Mouse (Mus musculus): ENCODE results near the gene 4930452B06Rik. TPM values are rescaled to one million over a fixed set of nuclear protein-coding genes. Genes with fewer than 3 reads are reported as not detected.

The 4930452B06Rik gene
- total RNA-seq, 4 experiments from 2014 or later, result 0.61 to 1.0 (median 0.92) TPM

DNA sequence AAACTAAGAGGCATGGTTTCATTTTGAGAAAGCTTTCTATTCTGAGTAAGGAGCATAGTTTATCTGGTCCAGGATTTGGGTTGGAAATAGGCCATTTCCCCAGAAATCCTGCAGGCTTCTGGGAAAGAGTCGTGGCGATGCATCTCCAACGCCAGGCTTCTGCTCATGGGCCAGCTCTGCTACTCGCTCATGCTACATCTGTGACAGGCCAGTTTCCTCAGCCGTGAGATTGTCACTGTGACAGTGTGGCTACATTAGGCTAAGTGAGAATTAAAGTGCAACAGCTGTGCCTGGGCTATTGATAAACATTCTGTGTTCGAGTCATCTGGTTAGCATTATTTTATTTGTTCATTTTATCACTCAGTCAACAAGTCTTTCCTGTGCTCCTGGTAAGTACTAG is 140.8 kb downstream of the 4930452B06Rik start:
- DNase-seq, result no peak

GRCm38 (mm10) chr14:8517681-8518080 is 148.4 kb downstream of the 4930452B06Rik start:
- DNase-seq, result no peak

GRCm38 (mm10) chr14:8514071-8514470 is 152.0 kb downstream of the 4930452B06Rik start:
- no peak for DNase-seq

GRCm38 (mm10) chr14:8511276-8511675 is 154.8 kb downstream of the 4930452B06Rik start:
- no peak for DNase-seq

DNA sequence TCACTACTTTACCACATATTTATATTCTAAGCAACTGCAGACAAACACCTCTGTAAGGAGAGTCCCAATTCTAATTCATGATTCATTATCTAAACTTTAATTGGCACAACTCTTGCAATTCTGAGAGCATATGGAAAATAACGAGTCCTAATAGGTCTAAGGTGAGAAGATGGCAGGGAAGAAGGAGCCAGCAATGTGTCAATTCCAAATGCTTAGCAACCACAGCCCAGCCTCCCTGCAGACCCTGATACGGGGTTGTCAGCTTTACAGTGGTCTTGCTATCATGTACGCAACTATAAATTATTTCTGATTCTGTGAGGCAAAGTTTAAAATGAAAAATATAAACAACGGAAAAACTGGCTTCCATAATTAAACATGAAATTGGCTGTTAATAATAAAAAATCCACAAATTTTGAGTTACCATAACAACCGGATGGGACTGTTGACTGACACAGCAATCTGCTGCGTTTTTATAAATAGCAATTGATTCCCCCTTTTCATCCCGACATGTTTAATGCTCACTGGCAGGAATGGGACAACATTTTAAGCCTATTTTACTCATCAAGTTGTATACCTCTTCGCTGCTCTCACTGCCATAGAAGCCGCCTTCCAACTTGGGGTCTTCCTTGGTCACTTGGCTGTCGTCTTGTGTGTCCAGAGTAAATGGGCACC is 155.6 kb downstream of the 4930452B06Rik start:
- no peak for DNase-seq

DNA sequence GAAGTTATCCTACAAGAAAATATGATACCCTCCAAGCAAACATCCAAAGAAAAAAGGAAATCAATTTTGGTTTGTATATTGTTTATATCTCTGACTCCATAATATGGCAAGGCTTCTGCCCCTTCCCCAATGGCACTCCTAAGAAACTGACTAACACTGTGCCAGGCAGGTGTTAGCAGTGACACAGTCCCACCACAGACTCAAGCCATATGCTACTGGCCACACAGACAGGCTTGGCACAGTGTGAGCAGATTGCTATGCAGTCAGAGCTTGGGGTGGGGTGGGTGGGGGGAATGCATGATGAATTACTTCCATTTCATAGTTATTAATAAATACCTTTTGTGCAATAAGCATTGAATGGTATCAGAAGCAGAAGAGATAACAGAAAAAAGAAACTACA is 157.4 kb downstream of the 4930452B06Rik start:
- DNase-seq, result no peak

- DNase-seq, result no peak
Measured at GRCm38 (mm10) chr14:8504206-8504605, 161.8 kb downstream of the 4930452B06Rik start.

GRCm38 (mm10) chr14:8503345-8503744 is 162.7 kb downstream of the 4930452B06Rik start:
- DNase-seq, result no peak

GRCm38 (mm10) chr14:8502496-8502895 is 163.5 kb downstream of the 4930452B06Rik start:
- DNase-seq, result no peak

DNA sequence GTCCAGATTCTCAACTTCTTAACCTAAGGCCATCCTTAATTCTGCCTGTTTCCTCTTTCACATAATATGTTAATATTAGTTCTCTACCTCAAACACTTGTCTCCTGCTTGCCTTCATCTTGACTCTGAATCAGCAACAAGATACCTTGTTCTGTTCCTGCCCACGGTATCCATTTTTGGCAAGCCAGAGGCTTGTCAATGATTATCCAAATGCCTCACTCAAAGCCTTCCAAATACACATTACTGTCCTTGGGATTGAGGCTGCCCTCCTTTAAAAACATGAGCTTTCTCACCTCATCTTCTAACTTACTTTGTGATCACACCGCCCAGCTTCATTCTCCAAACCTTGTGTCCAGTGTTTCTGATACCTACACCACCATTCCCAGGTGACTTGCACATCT is 170.3 kb downstream of the 4930452B06Rik start:
- DNase-seq, result no peak

DNA sequence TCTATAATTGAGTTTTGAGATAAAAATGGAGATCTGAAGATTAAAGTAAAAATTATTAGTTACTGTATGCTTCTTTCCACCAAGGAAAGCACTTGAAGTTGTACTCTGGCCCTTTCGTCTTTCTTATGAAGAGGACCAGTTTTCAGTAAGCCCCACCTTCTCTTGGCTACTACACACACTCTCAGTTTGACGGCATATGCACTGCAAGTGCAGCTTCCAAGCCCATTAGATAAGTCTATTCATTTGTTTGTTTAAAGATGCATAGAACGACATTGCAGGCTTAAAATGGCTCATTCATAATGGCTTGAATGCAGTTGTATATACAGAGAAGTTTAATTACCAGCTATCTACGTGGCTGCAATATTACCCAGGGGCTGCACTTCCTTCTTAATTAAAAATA is 171.1 kb downstream of the 4930452B06Rik start:
- DNase-seq, result no peak

- no peak for DNase-seq
Measured at GRCm38 (mm10) chr14:8494260-8494659, 171.8 kb downstream of the 4930452B06Rik start.

GRCm38 (mm10) chr14:8478098-8478497 is 187.9 kb downstream of the 4930452B06Rik start:
- no peak for DNase-seq

DNA sequence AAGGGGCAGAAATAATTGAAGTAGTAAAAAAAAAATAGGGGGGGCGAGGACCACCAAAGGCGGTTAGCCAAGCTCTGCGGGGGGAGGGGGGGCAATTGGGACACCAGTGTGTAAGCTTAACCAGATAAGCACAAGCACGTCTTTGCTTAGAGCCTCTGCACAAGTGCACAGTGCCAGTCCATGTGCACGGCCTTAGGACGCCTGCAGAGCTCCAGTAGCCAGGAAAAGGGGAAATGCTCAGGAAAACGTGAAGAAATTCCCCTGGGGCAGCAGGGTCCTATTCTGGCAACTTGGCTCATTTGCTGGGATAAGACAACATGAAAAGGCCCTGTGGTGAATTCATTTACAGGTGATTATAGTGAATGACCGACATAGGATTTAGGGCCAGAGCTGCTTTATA is 188.7 kb downstream of the 4930452B06Rik start:
- DNase-seq, result no peak

DNA sequence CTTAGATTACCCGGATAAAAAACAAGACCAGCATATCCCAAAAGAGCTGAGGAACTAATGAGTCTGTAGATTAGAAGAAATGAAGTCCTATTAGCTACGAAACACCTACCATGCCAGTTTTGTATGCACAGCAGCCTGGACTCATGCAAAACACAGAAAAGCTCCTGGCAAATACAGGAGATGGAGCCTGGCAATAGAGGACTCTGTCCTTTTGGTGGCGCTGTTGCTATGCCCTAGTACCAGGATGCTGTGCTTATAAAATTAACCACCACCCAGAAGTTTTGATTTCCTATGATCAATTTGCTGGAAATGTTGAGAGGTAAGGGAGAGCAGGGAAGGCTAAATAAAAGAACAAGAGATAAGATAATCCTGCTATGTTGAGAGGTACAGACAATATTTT is 189.4 kb downstream of the 4930452B06Rik start:
- DNase-seq, result no peak

- DNase-seq, result no peak
Measured at GRCm38 (mm10) chr14:8475851-8476250, 190.2 kb downstream of the 4930452B06Rik start.

DNA sequence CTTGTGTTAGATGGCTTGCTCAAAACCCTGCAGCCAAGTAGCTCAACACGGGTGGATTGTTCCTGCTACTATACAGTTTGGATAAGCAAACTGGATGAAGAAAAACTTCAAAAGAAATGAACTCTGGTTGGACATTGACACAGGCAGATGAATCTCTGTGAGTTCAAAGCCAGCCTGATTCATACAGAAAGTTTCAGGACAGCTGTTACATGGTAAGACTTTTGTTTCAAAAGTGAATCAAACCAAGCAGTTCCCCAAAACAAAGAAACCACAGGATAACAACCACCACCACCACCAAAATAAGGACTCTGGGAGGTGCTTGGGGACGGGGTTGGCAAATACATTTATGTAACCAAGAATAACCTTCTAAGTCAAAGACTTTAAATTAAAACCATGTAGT is 193.2 kb downstream of the 4930452B06Rik start:
- DNase-seq, result no peak

DNA sequence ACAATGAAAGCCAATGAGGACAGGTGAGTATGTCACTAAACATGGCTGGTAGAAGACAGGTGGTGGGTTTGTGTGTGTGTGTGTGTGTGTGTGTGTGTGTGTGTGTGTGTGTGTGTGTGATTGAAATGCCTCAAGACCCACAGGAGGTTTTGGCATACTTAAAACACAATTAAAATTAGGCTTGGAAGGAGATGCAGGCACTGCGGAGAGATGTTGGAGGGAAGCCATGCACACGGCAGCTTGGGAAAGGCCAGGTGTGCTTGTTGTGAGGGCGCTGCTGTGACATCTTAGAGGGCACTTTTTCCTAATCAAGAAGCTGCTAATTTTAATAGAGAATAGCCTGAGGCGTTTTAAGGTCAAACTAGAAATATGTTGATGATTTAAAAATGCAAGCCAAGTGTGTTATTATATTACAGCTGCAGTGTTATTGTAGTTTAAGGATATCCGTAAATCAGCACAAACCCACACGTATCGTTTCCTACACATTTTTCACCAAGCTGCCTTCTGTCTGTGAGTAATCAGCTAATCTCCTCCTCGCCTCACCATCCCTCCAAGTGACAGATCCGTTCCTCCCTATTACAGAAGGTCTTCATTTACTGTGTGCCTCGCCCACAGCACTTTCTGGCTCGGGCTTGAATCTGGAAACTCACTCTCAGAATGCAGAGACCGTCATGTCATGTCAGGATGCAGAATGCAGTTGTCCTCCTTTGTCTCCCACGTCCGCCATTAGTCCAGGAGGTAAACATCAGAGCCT is 201.5 kb downstream of the 4930452B06Rik start:
- DNase-seq, result no peak

DNA sequence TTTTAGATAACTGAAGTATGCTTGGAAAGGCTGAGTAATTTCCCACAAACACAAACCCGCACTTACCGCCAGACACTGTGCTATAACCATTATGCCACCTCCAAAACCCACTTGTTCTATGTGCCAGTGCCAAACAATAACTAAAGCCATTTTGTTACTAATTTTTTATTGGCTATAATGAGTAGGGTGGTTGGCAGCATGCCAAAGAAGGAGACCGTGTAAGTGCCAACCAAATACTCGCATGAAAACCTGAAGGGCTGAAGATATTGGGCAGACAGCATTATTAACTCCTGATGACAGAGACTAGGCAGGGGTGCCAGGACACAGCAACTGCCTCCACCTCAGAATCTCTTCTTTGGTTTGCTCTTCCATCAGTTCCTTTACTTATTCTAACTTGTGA is 203.1 kb downstream of the 4930452B06Rik start:
- DNase-seq, result no peak

- DNase-seq, result no peak
Measured at GRCm38 (mm10) chr14:8462321-8462909, 203.6 kb downstream of the 4930452B06Rik start.

GRCm38 (mm10) chr14:8460226-8461129 is 205.6 kb downstream of the 4930452B06Rik start:
- DNase-seq, result peak; percentile 38

- no peak for DNase-seq
Measured at GRCm38 (mm10) chr14:8459759-8460158, 206.3 kb downstream of the 4930452B06Rik start.

DNA sequence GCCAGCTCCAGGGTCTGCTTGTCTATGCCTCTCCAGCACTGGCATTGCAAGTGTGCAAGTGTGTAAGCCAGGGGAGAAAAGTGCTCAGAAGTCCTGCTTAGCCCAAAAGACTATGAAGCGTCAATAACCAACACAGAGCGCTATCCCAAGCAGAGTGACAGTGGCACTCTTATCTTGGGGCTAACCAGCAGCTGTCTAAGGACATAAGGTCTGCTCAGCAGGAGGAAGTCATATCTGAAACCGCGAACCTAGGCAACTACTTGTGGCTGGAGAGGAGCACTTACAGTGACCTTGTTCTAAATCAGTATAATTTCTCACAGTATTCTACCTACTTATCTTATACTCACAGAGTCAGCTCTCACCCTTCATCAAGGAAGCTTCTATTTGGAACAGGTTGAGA is 214.9 kb downstream of the 4930452B06Rik start:
- no peak for DNase-seq
